Mouse (Mus musculus) forebrain, postnatal 0 days (tissue): ENCODE data around the gene Lrrc10b. TPM values are rescaled to one million over a fixed set of nuclear protein-coding genes. Genes with fewer than 3 reads are reported as not detected.
A peak's percentile ranks its signal among the peaks of the same experiment; 100 is the strongest.

Experiments used
- ATAC-seq: fragments of 200-750 bp; cut with Nextera tagmentation; 2 replicates; pipeline ENCODE4 v1.8.0; 2017; ENCODE audit warnings: mild to moderate bottlenecking, moderate library complexity
- DNase-seq: peaks from one replicate; pipeline ENCODE4 v3.0.0-alpha.2; 2015
- H3K27ac ChIP-seq: fragments of 300-500 bp; sonication (generic); 2 replicates; pipeline ENCODE4 v1.5.1; 2014; ENCODE audit warnings: low read depth, mild to moderate bottlenecking, antibody characterized with exemption, low read length, moderate library complexity, mixed read lengths
- H3K27me3 ChIP-seq: fragments of 300-500 bp; sonication (generic); 2 replicates; pipeline ENCODE4 v1.6.1; 2014; ENCODE audit warnings: mild to moderate bottlenecking, low read length, mixed read lengths; ENCODE audit not compliant: insufficient read depth
- H3K36me3 ChIP-seq: fragments of 300-500 bp; sonication (generic); 2 replicates; pipeline ENCODE4 v1.6.1; 2014; ENCODE audit warnings: mild to moderate bottlenecking, moderate library complexity; ENCODE audit not compliant: insufficient read depth
- H3K4me1 ChIP-seq: fragments of 300-500 bp; sonication (generic); 2 replicates; pipeline ENCODE4 v1.6.1; 2014; ENCODE audit warnings: antibody characterized with exemption; ENCODE audit not compliant: insufficient read depth
- H3K4me2 ChIP-seq: fragments of 300-500 bp; sonication (generic); 2 replicates; pipeline ENCODE4 v1.6.1; 2014; ENCODE audit warnings: low read depth, mild to moderate bottlenecking, moderate library complexity
- H3K4me3 ChIP-seq: fragments of 300-500 bp; sonication (generic); 2 replicates; pipeline ENCODE4 v1.5.1; 2014; ENCODE audit warnings: low read depth, low read length, mixed read lengths
- H3K9ac ChIP-seq: fragments of 300-500 bp; sonication (generic); 2 replicates; pipeline ENCODE4 v1.6.1; 2014; ENCODE audit warnings: mild to moderate bottlenecking
- H3K9me3 ChIP-seq: fragments of 300-500 bp; sonication (generic); 2 replicates; pipeline ENCODE4 v1.6.1; 2016; ENCODE audit warnings: low read length
- CTCF ChIP-seq: sonication (generic); IDR thresholded peaks from 2 replicates; pipeline ENCODE4 v1.5.1; 2016; ENCODE audit warnings: antibody characterized with exemption, control low read depth, low read depth
- WGBS: fragments of 180-500 bp; shearing (Covaris S2); extraction: QIAGEN DNeasy Blood & Tissue Kit; methylation state at CpG from one replicate; pipeline ENCODE4 v1.1.7; 2014; 5-methylcytosine and 5-hydroxymethylcytosine counted together
- polyA plus RNA-seq: library from polyadenylated mRNA; unstranded; fragments of >200 nt; fragmentation: Nextera tagmentation; extraction: Ambion mirVana; gene quantifications from 2 replicates; pipeline ENCODE4 v1.2.1, GENCODE M21; 2015
- total RNA-seq: library from RNA; depleted of rRNA; stranded (reverse); fragments of >200 nt; gene quantifications from 2 replicates; pipeline ENCODE4 v1.2.3, GENCODE M21; 2014

Lrrc10b gene
- total and polyA plus RNA-seq, 2 experiments from 2014 or later, result 2.5 to 7.7 TPM

GRCm38 (mm10) chr19:10444685-10445369, 12.4 kb downstream of the Lrrc10b start:
- ATAC-seq, result no peak
- no peak for DNase-seq
- Histone ChIP-seq H3K9me3 (no peaks in the 10 kb centered on the region), H3K4me1 (no peaks in the 10 kb centered on the region), H3K4me2 (no peak overlapping the region), H3K4me3 (no peak overlapping the region), H3K36me3 (peaks cover 66% of the 10 kb centered on the region), H3K27me3 (no peaks in the 10 kb centered on the region), H3K9ac (no peak overlapping the region), H3K27ac (no peak overlapping the region)
- 92% methylated on average over 15 of the region's 15 CpGs for WGBS
- TF ChIP-seq CTCF, result no peak

- WGBS, result 60% methylated on average over 1 of the region's 1 CpGs
- H3K9ac ChIP-seq, result no peak overlapping the region
- no peak for ATAC-seq
Measured at GRCm38 (mm10) chr19:10437521-10437920, 19.8 kb downstream of the Lrrc10b start.

DNA sequence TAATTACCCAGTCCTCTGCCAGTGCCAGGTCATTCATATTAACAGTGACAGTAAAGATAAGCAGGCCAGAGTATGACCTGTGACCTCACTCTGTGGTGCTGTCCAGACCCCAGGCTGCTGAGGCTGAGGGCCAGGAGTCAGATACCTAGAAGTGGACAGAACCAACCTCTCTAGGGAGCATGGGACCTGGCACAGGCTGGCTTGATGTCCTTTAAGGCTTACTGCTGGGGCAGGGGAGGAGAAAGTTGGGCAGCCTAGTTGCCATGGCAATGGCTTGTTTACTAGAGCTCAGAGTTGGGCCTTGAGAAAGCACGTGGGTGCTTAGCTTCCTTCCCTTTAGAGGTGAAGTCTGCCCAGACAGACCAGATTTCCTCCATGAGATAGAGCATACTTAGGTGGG, 20.5 kb downstream of the Lrrc10b start:
- Histone ChIP-seq H3K27ac (no peak overlapping the region), H3K27me3 (no peaks in the 10 kb centered on the region), H3K4me1 (no peaks in the 10 kb centered on the region), H3K9ac (no peak overlapping the region), H3K9me3 (no peaks in the 10 kb centered on the region), H3K4me3 (no peak overlapping the region), H3K36me3 (peaks cover 22% of the 10 kb centered on the region), H3K4me2 (no peak overlapping the region)
- TF ChIP-seq CTCF, result no peak
- 17% methylated on average over 1 of the region's 1 CpGs for WGBS
- ATAC-seq, result no peak
- DNase-seq, result no peak

More at GRCm38 (mm10) chr19:10437521-10437920, 19.8 kb downstream of the Lrrc10b start:
- H3K9me3 ChIP-seq, result no peaks in the 10 kb centered on the region
- no peaks in the 10 kb centered on the region for H3K27me3 ChIP-seq
- DNase-seq, result no peak
- H3K4me1 ChIP-seq, result no peaks in the 10 kb centered on the region
- H3K4me3 ChIP-seq, result no peak overlapping the region
- TF ChIP-seq CTCF, result peak; percentile 29; the same call in 1 of the 2 replicates
- H3K27ac ChIP-seq, result no peak overlapping the region
- peaks cover 22% of the 10 kb centered on the region for H3K36me3 ChIP-seq
- H3K4me2 ChIP-seq, result no peak overlapping the region

DNA sequence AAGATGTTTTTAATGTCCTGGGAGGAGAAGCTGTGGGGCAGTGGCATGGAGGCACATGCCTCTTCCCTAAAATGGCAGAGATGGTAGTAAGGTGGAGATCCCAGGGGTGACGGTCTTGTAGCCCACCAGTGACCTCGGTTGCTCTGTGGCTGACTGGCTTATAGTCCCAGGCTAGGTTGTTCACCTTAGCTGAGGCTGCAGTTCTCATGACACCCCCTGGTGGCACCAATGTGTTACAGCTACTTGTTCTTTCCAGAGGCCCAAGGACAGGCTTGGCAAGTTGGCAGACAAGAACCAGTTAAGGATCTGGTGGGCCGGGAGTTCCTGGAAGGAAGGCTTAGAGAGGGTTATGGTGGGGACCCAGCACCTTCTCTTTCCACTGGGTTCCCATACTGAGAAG, 21.4 kb downstream of the Lrrc10b start:
- no peak overlapping the region for H3K4me2 ChIP-seq
- no peak overlapping the region for H3K27ac ChIP-seq
- H3K4me1 ChIP-seq, result no peaks in the 10 kb centered on the region
- DNase-seq (peak; percentile 80), ATAC-seq (peak; percentile 42)
- whole genome bisulfite sequencing, result 24% methylated on average over 3 of the region's 3 CpGs
- no peaks in the 10 kb centered on the region for H3K27me3 ChIP-seq
- peaks cover 15% of the 10 kb centered on the region for H3K36me3 ChIP-seq
- TF ChIP-seq CTCF, result peak; percentile 90
- no peak overlapping the region for H3K9ac ChIP-seq
- H3K4me3 ChIP-seq, result no peak overlapping the region
- no peaks in the 10 kb centered on the region for H3K9me3 ChIP-seq

GRCm38 (mm10) chr19:10434927-10435326, 22.3 kb downstream of the Lrrc10b start:
- H3K9me3 ChIP-seq, result no peaks in the 10 kb centered on the region
- H3K4me1 ChIP-seq, result no peaks in the 10 kb centered on the region
- WGBS, result 80% methylated on average over 6 of the region's 6 CpGs
- ATAC-seq (no peak), DNase-seq (no peak)
- H3K4me3 ChIP-seq, result no peak overlapping the region
- no peak overlapping the region for H3K4me2 ChIP-seq
- H3K36me3 ChIP-seq, result peaks cover 5% of the 10 kb centered on the region
- H3K27me3 ChIP-seq, result no peaks in the 10 kb centered on the region
- no peak overlapping the region for H3K9ac ChIP-seq
- no peak overlapping the region for H3K27ac ChIP-seq
- TF ChIP-seq CTCF, result no peak

DNA sequence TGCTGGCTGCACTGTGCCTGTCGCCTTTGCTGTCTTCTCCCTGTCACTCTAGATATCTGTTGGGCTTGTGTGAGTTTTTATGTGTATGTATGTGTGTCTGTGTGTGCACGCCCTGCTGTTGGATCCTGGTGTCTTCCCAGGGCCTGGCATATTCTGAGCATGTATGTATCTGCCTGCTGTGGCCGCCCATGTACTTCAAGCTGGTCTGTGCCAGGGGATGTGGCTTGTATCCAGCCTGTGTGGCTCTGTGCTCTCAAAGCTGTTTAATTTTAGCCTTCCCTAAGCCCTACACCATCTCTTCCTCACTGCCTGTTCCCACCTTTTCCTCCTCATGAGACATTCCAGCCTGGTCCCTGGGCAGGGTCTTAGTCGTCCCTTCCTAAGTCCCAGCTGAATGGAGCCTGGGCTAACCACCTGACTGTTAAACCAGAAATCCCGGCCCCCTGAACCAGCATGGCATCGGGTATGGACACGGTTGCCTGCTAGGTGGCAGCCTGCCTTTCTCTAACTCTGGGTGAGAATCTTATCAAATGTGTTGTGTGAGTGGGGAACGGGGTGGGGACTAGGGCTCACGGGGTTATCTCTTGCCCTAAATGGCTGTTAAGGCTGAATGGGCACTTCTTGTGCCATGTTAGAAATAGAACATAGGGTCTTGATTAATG, 23.3 kb downstream of the Lrrc10b start:
- H3K4me1 ChIP-seq, result no peaks in the 10 kb centered on the region
- no peak overlapping the region for H3K4me2 ChIP-seq
- no peak overlapping the region for H3K4me3 ChIP-seq
- peak; percentile 57 for ATAC-seq
- no peak overlapping the region for H3K27ac ChIP-seq
- no peak overlapping the region for H3K9ac ChIP-seq
- no peak for DNase-seq
- WGBS, result 56% methylated on average over 9 of the region's 9 CpGs
- no peaks in the 10 kb centered on the region for H3K27me3 ChIP-seq
- TF ChIP-seq CTCF, result no peak
- no peaks in the 10 kb centered on the region; the same call in 1 of the 2 replicates for H3K36me3 ChIP-seq
- H3K9me3 ChIP-seq, result no peaks in the 10 kb centered on the region

DNA sequence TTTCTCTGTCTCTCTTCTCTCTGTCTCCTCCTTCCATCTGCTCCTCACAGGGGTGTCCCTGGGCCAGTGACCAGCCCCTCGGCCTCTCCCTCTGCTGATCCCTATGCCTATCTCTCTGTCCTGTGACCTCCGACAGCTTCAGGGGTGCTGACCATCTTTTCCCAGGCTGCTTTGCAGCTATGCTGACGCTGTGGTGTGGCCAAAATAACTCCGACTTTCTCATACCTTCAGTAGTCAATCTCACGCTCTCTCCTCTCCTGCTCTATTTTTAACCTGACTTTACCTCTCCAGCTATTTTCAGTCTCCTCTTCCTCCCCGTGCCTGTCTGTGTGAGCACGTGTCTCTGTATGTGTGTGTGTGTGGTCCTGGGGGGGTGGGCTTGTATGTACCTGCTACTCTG, 24.0 kb downstream of the Lrrc10b start:
- DNase-seq (no peak), ATAC-seq (no peak)
- Histone ChIP-seq H3K36me3 (no peaks in the 10 kb centered on the region), H3K4me3 (no peak overlapping the region), H3K27ac (no peak overlapping the region), H3K4me2 (no peak overlapping the region), H3K9me3 (no peaks in the 10 kb centered on the region), H3K27me3 (no peaks in the 10 kb centered on the region), H3K4me1 (no peaks in the 10 kb centered on the region), H3K9ac (no peak overlapping the region)
- no peak for TF ChIP-seq CTCF
- 70% methylated on average over 7 of the region's 7 CpGs for WGBS
